Mouse (Mus musculus) MEL (cell line): Measurements from ENCODE around the gene Vmn2r81.

Source experiments
- CTCF ChIP-seq, 3 experiments: IDR thresholded peaks in 2 of 3; conservative IDR thresholded peaks in 1 of 3; 2 replicates each; pipeline ENCODE4 v1.5.1; 2011 to 2012; ENCODE audit warnings: low read length in 3 of 3, low read depth in 2 of 3, mild to moderate bottlenecking in 2 of 3, improper control_type of control experiment in 1 of 3, inconsistent platforms in 1 of 3, mixed read lengths in 1 of 3, moderate library complexity in 1 of 3; ENCODE audit not compliant: control insufficient read depth in 1 of 3, insufficient read depth in 1 of 3, poor library complexity in 1 of 3, severe bottlenecking in 1 of 3
- EP300 ChIP-seq, 2 experiments: IDR thresholded peaks; 2 replicates each; pipeline ENCODE4 v1.6.1; 2011; ENCODE audit warnings: improper control_type of control experiment in 2 of 2, low read length in 2 of 2, low read depth in 1 of 2, mild to moderate bottlenecking in 1 of 2
- POLR2A ChIP-seq, 2 experiments: IDR thresholded peaks; 2 replicates each; pipeline ENCODE4 v1.6.1; 2011 to 2012; ENCODE audit warnings: low read length in 2 of 2, mild to moderate bottlenecking in 2 of 2, control low read depth in 1 of 2, improper control_type of control experiment in 1 of 2, low read depth in 1 of 2, moderate library complexity in 1 of 2; ENCODE audit not compliant: control insufficient read depth in 1 of 2, insufficient read depth in 1 of 2, poor library complexity in 1 of 2
- POLR2AphosphoS2 ChIP-seq: IDR thresholded peaks from 2 replicates; pipeline ENCODE4 v1.6.1; 2011; ENCODE audit warnings: low read length, improper control_type of control experiment
- USF1 ChIP-seq: IDR thresholded peaks from 2 replicates; pipeline ENCODE4 v1.6.1; 2014; ENCODE audit warnings: low read depth, mild to moderate bottlenecking, inconsistent platforms, low read length, improper control_type of control experiment, moderate library complexity

- no peak for TF ChIP-seq POLR2AphosphoS2
- no peak for TF ChIP-seq POLR2A (IDR thresholded peaks at IDR 0.05; ENCODE audit: control insufficient read depth in 1 of 2, insufficient read depth in 1 of 2, low read depth in 1 of 2, low read length in 2 of 2, poor library complexity in 1 of 2)
- no peak for TF ChIP-seq USF1
- TF ChIP-seq EP300 (IDR thresholded peaks at IDR 0.05; ENCODE audit: low read depth in 1 of 2, low read length in 2 of 2): no peak
- TF ChIP-seq CTCF (IDR thresholded peaks at IDR 0.05 in 2 of 3, conservative IDR thresholded peaks at IDR 0.05 in 1 of 3; ENCODE audit: control insufficient read depth in 1 of 3, insufficient read depth in 1 of 3, low read depth in 2 of 3, low read length in 3 of 3, poor library complexity in 1 of 3, severe bottlenecking in 1 of 3): no peak
Observed at GRCm38 (mm10) chr10:79322737-79323086, 75.2 kb downstream of the Vmn2r81 start.
